Mouse (Mus musculus) left cerebral cortex, adult 9 months (tissue): ENCODE data around the gene Lsamp.

Experiments used
- DNase-seq, 2 experiments: peaks; one replicate each; pipeline ENCODE4 v3.0.0; 2022; ENCODE audit warnings: low spot score in 2 of 2

The Lsamp gene

DNA sequence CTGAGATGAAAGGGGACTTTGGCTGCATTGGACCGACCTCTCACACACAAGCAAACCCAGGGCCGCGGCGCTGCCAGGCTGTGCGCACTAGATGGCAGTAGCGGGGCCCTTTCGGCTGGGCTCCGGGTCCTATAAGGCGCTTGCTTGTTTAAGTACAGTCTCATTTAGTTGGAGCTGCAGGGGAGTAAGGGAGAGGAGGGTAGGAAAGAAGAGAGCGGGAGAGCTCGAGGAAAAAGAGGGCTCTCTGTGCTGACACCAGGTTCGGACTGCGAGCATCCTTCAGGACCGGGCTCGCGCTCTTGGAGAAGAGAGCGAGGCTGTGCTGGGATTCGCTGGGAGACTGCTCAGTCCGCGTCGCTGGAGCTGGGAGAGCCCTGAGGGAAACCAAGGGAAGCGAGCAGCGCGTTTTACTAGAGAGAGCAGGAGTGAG, at the start of gene Lsamp:
Gene Lsamp (plus strand): TSS at position 157 of the 430 bp plus-strand sequence.
- DNase-seq: peak; percentile 62 to 93

DNA sequence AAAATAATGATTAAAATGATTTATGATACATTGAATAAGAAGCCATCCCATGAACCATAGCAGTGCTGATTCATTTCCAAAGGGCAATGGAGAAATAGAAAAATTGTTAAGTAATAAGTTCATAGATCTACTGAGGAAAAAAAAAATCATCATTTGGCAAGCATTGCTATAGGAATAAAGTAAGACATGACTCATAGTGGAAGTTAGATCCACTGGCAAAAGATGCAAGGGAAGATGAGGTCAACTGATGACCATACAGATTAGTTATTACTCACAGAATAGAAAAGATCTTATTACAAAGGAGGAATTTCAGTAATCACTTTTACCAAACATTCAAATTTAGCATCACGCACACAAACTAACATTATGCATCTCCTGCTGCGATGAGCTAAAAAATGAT, 26.5 kb upstream of the Lsamp start:
- DNase-seq: no peak

DNA sequence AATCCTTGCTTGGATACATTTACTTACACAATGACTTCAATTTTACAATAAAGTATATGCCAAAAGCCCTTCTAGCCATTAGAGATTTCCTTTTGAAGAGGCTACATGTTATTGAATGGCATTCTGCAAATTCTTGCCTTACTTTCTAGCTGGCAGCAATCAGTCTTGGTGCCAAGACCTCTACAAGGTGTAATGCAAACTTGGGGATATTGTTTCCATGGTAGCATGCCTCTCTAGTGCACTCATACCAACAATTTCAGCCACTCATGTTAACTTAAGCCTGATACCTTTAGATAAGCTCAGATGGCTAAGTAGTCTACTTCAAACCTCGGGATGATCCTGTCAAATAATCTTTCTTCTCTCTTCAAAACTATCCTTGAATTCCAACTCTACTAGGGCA, 11.4 kb upstream of the Lsamp start:
- DNase-seq: no peak

DNA sequence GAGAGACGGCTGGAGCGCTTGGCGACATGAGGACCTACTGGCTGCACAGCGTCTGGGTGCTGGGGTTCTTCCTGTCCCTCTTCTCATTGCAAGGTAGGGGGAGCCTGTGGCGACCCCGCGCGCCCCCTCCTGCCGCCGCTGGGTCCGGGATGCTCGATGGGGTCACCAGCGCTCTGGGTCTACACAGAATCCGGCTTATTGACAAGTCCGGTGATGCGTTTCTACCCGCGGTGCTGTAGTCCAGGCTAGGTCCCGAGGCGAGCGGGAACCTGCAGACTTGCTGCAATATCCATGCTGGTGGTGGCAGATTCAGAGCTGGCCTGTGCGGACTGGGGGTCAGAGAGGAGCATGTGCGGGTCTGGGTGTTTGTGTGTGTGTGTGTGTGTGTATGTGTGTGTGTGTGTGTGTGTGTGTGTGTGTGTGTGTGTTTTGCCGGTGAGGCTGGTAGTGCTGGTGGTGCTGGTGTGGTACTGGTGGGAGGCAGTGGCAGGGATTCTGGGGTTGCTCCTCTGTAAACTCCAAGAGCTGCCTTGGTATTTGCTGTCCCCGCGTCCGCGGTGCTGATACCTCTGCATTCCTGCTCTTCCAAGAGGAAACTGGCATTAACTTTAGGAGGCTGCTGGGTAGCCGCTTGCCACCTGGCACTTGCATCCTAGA, 602 bp downstream of the Lsamp start:
- DNase-seq: peak; percentile 15 to 36

DNA sequence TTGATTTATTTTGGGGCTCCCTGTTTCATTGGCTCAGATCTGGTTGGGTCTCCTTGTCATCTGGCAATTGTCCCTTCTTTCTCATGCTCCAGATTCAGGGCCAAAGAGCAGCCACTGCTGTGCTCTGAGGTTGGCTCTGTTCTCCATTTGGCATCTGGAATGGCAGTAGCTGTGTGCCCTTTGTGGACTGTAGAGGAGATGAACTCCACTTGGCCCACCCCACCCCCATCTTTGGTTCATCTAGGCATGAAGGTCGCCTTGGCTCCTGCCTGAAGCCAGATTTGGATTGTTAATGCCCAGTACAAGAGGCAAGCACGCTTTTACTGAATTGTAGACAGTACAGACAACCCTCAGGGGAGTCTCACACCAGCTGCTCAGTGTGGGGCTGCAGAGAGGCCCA, 4.3 kb downstream of the Lsamp start:
- DNase-seq: peak in 1 of 2 experiments; percentile 5

DNA sequence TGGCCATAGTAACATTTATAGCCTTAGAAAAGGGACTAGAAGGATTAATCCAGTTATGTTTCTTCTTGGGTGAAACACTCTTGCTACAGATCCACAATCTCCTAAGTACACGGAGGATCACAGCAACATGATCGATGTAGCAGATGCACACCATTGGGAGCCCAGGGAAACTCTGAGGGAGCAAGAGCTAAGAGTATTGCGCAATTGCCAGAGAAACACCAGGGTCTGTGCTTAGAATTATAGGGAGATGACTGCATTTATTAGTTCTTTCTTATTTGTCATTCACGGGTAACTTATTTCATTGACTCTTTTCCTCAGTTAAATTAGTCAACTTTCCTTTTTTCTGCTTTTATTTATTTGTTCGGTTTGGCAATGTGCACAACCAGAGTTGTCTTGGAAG, 10.7 kb downstream of the Lsamp start:
- DNase-seq: no peak

DNA sequence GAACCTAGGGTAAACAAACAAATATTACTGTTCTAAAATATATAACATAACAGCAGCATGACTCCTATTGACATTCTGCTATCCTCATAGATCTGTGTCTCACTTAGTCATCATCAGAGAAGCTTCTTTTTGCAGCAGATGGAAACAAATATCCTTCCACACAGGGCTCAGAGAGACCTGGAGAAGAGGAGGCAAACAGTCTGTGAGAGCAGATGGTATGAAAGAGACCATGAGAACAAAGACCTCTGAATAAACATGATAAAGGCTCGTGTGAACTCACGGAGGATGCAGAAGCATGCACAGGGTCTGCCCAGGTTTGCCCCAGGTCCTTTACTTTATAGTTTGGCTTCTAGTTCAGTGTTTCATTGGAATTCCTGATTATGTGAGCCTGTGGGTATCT, 24.6 kb downstream of the Lsamp start:
- DNase-seq: peak in 1 of 2 experiments; percentile 13

DNA sequence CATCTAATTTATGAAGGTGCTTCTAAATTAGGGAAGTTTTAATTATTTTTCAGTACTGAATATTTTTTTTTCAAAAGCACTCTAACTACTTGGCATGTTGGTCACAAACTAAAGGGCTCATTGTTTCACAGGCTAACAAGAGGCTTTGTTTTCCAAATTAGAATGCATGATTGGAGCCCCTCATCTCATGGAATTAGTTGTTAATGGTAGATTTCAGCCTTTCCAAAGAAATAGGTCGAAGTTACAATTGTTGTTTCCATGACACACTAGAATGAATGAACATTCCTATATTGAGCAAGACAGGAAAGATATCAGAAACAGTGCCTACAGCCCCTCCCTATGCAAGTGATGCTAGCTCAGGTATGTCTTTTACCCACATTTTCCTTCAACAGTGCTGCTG, 26.9 kb downstream of the Lsamp start:
- no peak for DNase-seq

DNA sequence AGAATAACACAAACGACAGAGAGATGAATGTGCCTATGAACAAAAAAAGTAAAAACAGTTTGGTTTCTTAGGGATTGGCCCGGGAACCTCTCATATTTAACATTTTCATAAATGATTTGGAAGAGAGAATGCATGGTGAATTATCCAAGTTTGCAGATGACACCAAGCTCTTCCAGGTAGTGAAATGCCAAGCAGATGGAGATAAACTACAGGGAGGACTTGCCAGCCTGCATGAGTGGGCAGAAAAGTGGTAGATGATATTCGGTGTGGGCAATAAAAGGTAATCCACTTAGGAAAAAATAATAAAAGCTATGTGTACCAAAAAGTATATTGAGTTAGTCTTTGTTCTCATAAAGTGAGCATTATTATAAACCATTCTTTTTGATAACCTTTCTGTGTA, 38.5 kb downstream of the Lsamp start:
- peak in 1 of 2 experiments; percentile 49 for DNase-seq

DNA sequence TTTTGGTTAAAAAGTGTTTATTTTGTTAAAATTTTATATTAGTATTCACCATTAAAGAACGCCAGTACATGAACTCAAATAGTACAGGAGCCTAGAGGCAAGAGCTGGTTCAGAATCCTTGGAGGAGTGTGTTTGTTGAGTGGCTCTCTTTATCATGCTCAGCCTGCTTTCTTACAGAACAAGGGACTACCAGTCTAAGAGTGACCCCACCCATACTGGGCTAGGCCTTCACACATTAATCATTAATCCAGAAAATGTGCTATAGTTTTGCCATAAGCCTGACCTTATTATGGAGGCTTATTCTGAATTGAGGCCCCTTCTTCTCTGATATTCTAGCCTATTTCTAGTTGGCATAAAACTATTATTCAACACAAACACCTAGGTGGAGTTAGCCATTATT, 52.6 kb downstream of the Lsamp start:
- DNase-seq: no peak

DNA sequence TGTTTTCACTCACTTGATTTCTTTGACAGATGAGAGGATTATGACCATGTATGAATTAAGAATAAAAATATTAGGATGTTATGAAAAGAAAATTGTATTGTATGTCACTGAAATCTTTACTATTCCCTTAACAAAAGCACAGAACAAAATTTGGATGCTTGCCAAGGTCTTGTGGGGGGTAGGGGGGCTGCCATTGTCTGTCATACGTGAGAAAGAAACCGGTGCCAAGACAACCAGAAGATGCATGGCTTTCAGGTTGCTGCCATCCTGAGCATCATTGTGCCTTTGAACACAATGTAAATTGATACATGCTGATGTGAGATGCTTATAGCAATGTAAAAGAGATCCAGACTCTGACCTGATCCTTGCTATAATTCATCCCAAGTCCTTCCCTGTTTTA, 75.4 kb downstream of the Lsamp start:
- DNase-seq: no peak

DNA sequence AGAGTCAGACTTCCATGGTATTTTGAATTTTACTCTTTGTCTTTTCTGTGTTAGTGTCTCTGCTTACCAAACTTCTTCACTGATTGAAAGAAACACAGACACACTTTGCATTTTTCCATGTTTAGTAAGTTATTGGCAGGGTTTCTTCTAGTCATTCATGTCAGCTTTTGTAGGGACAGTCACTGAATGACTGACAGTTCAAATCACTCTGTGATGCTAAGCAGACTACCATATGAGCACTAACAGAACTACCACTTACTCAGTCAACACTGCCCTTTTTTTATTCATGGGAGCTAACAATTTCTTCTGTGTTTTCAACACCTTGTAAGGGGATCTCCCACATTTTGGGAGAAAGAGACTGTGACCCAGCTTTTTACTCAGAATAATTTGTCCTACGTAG, 75.8 kb downstream of the Lsamp start:
- DNase-seq: no peak

DNA sequence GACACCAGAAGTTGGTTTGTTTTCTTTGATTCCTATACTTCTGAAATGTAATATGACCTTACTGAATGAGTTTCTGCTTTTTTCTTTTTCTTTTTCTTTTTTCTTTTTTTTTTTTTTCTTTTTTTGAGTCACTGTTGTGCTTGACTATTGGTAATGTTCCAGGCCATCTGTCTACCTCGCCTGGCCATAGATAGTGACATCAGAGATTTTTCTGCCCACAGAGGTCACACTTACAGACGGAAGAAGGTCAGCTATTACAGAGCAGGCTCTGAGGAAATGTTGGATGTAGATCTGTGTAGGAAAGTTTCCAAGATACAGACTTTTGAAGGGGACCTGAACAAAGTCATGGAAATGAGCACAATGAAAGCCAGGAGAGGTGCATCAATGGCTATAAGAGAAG, 76.3 kb downstream of the Lsamp start:
- no peak for DNase-seq

DNA sequence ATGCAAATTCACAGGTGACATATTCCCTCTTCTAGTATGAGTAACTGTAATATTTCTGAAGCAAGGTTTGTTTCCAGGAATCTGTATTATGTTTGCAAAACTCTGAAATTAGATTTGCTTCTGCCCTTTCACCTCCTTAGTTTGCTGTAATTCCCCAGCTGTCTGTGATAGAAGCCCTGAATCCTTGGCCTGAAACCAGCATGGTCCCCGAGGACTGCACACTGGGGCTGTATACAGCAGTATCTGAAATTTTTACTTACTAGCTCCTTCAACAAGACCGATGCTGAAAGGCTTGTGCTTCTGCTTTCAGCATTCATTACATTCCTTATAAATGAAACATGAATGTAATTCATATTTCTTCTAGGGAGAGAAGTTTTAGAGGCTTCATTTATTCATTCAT, 91.4 kb downstream of the Lsamp start:
- no peak for DNase-seq

DNA sequence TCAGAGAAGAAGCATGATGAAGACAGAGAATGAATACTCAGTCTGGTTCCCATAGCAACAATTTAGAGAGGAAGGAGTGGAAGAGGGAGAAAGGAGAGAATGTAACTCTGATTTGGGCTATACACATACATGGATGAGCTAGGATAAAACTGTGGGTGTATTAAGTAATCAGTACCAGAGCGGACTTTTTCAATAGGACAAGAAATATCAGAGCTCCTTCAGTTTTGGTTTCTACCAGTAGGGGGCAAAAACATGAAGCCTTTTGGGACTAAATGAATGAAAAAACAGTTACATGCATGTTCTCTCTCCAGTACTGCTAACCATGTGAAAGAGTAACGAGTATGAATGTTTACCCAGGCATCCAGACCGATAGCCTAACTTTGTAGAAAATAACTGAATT, 96.1 kb downstream of the Lsamp start:
- DNase-seq: peak in 1 of 2 experiments; percentile 17

DNA sequence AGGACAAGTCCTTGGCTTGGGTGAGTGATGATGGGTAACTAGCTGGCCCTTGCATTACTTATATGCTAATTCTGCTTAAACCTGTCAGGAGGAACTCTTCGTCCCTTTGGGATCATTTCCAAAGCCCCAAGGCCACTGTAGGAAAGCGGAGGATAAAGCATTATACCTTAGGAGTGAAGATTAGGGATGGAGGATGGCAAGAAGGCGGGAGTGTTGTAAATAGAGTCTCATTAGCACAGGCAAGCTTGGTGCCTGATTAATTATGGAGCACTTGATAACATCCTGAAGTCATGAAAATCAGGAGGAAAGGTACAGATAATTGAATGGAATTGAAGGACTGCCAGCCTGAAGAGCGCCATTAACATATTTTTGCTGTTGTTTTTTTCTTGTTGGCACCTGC, 120.2 kb downstream of the Lsamp start:
- DNase-seq: no peak

DNA sequence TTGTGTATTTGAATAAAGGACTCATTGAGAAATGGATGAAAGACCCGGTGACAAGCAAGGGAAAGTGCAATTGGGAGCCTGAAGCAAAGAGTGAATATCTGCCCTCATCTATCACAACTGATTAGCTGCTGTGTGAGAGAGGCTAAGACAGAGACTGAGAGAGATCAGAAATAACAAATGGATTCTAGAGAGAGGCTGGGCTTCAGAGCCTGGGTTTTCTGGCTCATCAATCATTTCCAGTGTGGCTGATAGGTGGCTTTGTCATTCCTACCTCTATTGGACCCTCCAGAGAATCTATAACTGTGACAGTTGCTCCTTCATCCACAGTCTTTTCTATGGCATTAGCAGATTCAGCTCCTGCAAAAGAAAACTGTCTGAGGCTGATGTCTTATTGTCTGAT, 198.8 kb downstream of the Lsamp start:
- no peak for DNase-seq

DNA sequence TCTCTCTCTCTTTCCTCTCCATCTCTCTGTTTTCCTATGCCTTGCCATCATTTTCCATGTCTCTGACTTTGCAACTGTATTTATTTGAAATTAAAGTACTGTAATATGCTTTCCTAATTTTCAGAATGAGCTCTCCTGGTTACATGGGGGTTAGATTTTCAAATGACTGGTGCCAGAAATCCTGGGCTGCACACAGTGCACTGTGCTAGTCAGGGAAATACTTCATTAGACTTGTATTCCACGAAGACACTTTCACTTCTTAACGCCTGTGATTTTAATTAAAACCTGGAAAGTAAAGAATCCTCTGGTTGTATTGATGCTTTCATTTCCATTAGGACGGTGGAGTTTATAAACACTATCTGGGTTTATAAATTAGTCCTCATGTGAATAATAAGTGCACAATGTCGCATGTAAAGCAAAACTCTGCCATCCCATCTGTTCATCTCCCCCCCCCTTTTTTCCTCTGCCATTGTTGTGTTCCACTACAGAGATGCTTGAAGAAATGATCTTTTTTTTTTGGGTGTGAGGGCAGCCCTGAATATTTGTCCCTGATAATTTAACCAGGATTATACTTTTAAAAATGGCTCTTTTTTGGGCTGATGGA, 203.9 kb downstream of the Lsamp start:
- DNase-seq: no peak

DNA sequence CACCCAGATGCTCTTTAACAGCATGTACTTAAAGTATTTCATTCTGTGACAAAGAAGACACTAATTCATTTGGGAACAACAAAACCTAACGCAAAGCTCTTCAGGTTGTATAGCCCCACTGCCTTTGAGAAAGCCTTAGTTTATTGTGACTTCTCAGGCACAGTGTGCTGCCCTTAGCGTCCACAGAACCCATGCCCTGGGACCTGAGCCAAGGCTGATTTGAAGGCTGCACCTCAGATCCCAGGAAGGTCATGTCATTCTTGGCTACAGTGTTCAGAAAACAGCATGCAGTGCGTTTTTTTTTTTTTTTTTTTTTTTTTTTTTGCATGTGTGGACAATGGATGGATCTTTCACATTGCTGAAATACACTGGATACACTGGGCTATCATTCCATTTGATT, 210.2 kb downstream of the Lsamp start:
- DNase-seq: no peak

DNA sequence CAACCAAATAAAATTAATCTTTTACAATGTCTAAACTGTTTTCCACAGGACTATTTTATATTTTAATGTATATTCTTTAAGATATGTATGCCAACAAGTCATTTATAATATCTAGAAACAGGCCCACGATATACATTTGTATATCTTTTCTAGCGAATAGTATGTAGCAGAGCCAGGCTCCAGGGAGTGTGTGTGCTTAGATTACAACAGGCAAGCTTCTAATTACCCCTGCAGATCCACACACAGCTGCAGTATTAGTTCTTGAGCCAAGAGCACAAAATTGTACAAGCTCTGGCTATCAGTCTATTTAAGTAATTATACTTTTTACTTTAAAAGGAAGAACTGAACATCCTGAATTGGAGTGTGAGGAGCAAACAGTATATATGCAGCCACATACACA, 210.7 kb downstream of the Lsamp start:
- no peak for DNase-seq

DNA sequence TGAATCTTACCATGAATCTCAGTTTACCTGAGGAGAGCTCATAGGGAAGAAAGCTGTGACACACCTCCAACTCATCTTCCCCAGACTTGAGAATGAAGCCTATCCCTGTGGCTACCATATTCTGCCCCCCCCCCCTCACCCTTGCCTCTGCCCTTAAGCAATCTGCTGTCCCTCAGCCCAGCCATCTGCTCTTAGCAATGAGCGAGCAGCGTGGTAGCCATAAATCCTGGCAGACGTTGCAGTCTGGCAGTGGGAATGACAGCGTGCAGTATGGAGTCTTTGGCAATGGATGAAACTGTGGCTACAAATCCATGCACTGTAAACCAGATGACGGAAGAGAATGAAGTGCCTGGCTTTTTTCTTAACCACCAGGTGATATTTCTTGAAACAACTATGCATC, 244.5 kb downstream of the Lsamp start:
- no peak for DNase-seq

DNA sequence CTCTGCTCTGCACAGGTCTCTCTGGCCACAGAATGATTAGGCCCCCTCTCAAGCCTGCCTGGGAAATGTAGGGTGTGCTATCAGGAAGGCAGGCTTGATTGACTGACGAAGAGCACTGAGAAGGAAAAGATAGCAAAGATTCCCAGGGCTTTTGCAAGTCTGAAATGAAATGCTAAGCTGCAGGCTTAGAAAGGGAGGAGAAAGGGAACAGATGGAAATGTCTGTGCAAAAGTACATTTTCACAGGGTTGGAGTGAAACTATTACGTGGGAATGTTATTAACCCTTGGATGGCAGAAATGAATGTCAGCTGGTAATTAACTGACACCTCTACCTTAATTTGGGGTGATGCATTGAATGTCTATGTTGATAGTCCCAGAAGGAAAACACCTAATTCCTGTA, 248.9 kb downstream of the Lsamp start:
- no peak for DNase-seq

DNA sequence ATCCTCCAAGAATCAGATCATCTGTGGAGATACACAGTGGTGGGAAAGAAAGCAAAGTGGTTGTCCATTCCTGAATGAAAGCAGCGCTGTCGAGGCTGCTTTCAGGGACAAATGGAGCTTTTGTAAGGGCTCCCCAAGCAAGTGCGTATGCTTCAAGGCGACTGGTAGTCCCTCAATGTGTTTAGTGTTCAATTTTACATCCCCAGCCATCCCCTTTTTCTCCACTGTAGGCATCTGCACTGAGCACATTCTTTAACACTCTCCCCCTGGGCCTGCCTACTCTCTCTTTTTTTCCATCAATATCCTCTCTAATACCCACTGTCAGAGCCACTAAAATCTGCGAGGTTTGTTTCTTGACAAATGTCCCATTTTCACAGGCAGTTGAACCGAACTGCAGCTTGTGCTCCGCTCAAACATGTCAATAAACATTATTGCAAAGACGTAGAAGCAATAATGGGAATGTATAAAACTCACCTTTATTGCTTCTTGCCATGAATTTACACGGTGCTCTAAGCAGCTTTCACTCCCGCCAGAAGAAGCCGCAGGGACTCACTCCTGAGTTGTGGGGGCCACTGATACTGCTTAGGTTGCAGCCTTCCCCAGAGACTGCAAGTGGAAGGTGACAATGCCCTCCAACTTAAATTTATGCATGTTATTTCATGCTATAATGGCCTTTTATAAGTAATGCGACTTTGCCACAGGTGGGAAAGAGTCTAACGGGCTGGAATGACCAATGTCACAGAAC, 250.2 kb downstream of the Lsamp start:
- DNase-seq: no peak
